Mouse (Mus musculus) 416B (cell line): ENCODE results near the gene Acss1.

Experiments
- DNase-seq: peaks from one replicate; pipeline ENCODE4 v3.0.0; 2011; ENCODE audit warnings: low read depth

Acss1 gene

GRCm38 (mm10) chr2:150665534-150666451 is 2.5 kb downstream of the Acss1 start:
- DNase-seq = peak; percentile 81

GRCm38 (mm10) chr2:150665006-150665405 is 3.3 kb downstream of the Acss1 start:
- DNase-seq = no peak

- no peak for DNase-seq
Measured at GRCm38 (mm10) chr2:150664152-150664920, 4.0 kb downstream of the Acss1 start.

GRCm38 (mm10) chr2:150663255-150663654 is 5.0 kb downstream of the Acss1 start:
- DNase-seq = no peak

GRCm38 (mm10) chr2:150662007-150662406 is 6.3 kb downstream of the Acss1 start:
- DNase-seq = no peak

- DNase-seq = no peak
Measured at GRCm38 (mm10) chr2:150660668-150661451, 7.4 kb downstream of the Acss1 start.

- DNase-seq = no peak
Measured at GRCm38 (mm10) chr2:150660049-150660448, 8.3 kb downstream of the Acss1 start.

GRCm38 (mm10) chr2:150656975-150657768 is 11.1 kb downstream of the Acss1 start:
- no peak for DNase-seq

- DNase-seq = no peak
Measured at GRCm38 (mm10) chr2:150656112-150656511, 12.2 kb downstream of the Acss1 start.

GRCm38 (mm10) chr2:150655290-150655689 is 13.0 kb downstream of the Acss1 start:
- no peak for DNase-seq

GRCm38 (mm10) chr2:150654814-150655213 is 13.5 kb downstream of the Acss1 start:
- no peak for DNase-seq

GRCm38 (mm10) chr2:150651366-150651765 is 16.9 kb downstream of the Acss1 start:
- no peak for DNase-seq

- DNase-seq = no peak
Measured at GRCm38 (mm10) chr2:150650511-150651074, 17.7 kb downstream of the Acss1 start.

- no peak for DNase-seq
Measured at GRCm38 (mm10) chr2:150648300-150648895, 19.9 kb downstream of the Acss1 start.

GRCm38 (mm10) chr2:150647681-150648299 is 20.5 kb downstream of the Acss1 start:
- DNase-seq = no peak

- DNase-seq = no peak
Measured at GRCm38 (mm10) chr2:150646411-150647121, 21.7 kb downstream of the Acss1 start.

- DNase-seq = no peak
Measured at GRCm38 (mm10) chr2:150645225-150645624, 23.1 kb downstream of the Acss1 start.

GRCm38 (mm10) chr2:150643726-150644415 is 24.4 kb downstream of the Acss1 start:
- no peak for DNase-seq

- no peak for DNase-seq
Measured at GRCm38 (mm10) chr2:150643166-150643565, 25.1 kb downstream of the Acss1 start.
